Mouse (Mus musculus) mouse trophoblast stem cell (cell line): ENCODE measurements around the gene Slc12a1.

Experiments used
- in situ Hi-C, 2 experiments: fragments of 300-500 bp; cut with MseI, MboI; formaldehyde crosslinking; loops; 2 replicates in 1 of 2; 3 replicates in 1 of 2; pipeline ENCODE4 v1.15.1; 2025

Gene Slc12a1

DNA sequence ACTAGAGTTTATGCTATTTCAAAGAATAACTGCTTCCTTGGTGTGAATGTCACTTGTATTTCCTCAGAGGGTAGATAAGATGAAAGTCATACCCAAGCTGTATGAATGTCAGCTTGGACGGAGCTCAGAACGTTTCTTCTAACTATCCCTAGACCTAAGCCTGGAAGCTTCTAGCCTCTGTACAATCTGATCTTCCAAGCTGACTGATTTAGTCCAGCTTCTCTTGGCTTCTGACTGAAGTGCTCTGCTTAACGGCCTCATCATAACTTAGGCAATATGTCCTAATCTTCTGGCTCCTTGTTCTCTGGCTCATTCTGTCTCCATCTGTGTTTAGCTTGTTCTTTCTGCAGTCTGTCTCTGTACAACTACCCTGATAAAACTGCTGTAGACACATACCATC is 102.3 kb downstream of the Slc12a1 start:
- in situ Hi-C loops = no loop called here

DNA sequence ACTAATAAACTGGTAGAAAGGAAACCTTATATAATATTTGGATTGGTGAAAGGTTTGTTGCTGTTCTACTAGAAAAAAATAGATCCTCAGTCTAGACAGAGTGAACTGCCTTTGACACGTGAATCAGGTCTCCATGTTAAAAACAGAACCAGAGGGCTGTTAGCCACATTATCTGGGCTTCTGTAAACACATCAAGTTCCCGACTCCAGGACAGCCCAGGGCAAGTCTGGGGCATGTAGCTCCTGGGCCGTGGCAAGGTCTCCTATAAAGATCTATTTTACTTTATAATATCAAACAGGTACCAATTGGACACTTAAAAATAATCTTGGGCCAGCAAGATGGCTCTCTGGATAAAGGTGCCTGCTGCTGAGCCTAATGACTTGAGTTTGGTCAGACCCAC is 103.6 kb downstream of the Slc12a1 start:
- in situ Hi-C loops = no loop called here

DNA sequence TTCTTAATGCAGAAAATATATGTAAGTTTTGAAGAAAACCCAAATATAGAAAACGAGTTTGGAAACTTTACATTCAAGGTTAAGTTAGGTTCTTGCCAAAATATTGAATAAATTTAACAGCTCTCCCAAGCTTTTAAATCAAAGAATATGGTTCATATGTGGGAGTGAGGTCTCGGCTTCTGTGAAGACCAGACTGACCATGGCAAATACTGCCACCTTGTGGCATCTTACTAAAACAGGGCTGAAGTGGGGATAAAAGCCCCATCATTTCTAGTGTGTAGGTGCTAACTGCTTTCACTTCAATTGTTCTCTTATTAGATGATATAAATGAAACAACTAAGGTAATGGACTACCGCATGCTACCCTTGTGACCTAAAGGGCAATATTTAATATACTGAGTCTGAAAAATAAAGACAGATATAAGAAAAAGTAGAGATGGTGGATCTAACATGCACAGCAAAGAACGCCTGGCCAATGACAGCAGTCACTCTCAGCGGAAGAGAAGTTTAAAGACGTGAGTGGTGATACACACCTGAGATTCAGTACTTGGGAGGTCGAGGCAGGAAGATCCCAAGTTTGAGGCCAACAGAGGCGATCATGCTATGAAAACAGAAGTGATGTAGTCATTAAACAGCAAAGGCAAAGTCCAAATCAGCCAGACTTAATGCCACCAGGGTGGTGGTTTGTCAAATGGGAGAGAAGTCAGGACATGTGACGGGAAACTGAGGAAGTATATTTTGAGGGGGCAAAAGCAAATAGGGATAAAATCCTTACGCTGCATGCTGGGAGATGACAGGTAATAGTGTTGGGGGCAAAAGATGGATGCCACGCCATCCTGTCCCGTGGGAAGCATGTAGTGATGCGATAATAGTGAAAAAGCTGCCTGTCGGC is 107.2 kb downstream of the Slc12a1 start:
- in situ Hi-C loops = no loop called here

DNA sequence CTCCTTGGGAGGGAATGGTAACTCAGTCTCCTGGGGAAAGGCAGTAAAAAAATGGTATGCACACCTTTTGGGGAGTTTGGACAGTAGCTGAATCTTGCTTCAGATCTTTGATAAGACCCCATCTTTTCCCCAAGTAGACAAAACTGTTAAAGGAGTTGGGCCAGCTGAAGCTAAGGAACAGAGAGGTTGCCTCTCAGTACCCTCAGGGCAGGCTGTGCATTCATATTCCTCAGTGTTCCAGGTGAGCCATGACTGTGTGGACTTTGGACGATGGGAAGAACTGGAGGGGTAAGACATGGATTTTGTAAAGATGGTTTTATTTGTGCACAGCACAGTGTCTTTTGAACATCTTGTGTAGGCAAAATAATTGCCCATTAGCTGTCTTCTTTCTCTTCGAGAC is 108.0 kb downstream of the Slc12a1 start:
- in situ Hi-C loops = no loop called here

DNA sequence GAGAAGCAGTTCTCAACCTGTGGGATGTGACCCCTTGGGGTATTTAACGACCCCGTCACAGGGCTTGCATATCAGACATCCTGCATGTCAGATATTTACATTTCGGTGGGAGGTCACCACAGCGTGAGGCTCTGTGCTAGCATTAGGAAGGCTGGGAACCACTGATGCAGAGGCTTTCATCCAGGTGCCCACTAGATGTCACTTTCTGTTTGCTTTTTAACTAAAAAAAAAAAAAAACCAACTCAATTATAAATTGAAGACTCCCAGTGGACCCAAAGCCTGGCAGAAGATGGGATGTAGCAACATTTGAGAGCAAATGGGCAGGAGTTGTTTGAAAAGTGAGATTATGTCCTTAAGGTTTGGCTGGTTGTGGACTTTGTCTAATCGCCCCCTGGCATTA is 110.8 kb downstream of the Slc12a1 start:
- in situ Hi-C loops = no loop called here

DNA sequence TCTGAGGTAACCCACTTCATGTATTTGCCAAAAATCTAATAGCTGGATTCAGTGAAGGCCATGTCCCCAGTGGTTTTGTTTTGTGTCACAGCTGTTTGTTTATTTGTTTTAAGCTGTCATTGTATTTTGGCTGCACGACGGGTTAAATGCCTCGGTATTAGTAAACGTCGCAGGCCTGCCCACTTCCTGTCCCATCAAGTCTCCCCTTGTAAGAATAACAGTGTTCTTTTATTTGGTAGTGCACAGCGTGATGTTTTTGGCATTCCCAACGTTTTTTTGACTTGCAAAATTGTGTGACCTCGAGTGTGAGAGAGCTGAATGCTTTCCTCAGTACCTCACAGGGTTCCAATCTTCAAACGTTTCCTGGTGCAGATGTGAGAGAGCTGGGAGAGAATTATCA is 111.4 kb downstream of the Slc12a1 start:
- in situ Hi-C loops = no loop called here

DNA sequence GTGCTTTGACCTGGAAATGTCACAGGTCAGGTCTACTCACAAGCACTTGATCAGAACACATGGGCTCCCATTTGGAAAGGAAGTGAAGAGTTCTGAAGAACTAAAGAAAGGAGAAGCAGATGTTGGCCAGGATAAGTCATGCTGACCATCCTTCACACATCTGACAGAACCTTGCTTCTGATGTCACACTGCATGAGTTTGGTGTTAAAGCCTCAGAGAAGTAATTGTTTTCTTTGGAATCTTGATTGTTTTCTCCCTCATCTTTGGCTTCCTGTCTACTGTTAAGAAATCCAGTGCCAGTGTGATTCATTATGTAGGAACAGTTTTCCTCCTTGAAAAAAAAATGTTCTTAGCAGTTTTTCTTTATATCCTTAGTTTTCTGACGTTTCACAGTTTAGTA is 116.6 kb downstream of the Slc12a1 start:
- in situ Hi-C loops = no loop called here

DNA sequence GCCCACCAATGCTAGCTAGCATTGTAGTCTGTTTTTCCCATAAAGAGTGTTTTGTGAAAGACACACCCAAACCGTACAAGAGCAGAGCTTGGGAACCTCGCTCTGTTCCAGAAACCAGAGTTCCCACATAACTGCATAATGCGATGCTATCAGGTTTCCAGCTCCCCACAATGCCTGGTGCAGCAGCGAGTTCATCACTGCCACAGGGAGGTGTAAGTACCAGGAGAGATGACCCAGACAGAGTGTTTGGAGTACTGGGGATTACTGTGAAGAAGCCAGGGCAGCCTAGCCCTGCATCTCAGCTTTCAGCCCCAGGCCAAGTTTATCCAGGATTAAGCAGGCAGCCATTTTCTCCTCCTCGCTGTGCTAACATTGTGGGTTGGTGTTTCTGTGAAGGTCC is 123.3 kb downstream of the Slc12a1 start:
- in situ Hi-C loops = no loop called here

DNA sequence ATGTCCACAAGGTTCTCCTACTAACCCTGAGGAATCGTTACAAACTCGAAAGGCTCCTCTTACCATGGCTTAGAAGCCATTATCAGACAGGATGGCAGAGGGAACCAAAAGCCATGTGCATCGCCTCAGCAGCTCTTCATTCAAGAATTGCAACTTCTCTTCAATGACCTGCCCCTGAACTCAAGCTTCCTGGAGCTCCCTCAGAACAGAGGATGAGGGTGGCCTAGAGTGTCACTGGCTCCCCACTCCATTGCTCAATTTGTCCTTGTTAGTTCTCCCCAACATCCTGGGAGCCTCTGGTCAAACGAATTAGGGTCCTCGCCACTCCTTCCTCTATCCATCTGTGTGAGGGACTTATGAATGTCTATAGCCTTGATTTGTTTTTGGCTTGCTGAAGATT is 124.4 kb downstream of the Slc12a1 start:
- in situ Hi-C loops = no loop called here

DNA sequence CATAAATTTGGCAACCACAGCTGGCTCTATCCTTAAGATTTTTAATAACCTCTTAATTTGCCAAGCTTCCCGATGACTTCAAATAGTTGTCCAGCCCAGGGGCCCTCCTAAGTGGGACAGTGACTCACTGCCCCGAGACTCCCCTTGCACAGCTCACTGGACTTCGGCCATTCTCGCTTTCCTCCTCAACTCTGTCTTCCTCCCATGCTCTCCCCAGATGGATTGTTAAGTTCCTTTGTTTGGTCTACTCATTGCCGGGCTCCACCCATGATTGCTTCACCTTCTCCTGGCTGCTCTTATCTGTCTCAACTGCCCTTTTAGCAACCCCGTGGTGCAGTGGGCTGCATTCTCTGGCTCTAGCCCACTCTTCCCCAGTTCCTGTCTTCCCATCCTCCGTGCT is 126.2 kb downstream of the Slc12a1 start:
- in situ Hi-C loops = no loop called here
